Mouse (Mus musculus) megakaryocyte progenitor cell, adult 5-6 weeks (primary cell): Measurements from ENCODE around the gene Fam126a. TPM values are rescaled to one million over a fixed set of nuclear protein-coding genes. Genes with fewer than 3 reads are reported as not detected.
"Not testable (repeated sequence)": the region's sequence is repeated elsewhere in the genome, so short reads cannot be mapped to it uniquely, and the experiment has no call there.

Source experiments
- ATAC-seq: replicated peaks from 2 replicates; pipeline ENCODE4 v1.8.0; 2016; ENCODE audit warnings: mild to moderate bottlenecking, moderate TSS enrichment, inconsistent platforms; ENCODE audit not compliant: poor library complexity
- total RNA-seq, 2 experiments: library from RNA; stranded (forward) in 1 of 2; stranded (reverse) in 1 of 2; fragments of 157-497, 149-512 nt in 1 of 2; fragments of 200-1000 nt in 1 of 2; gene quantifications; 2 replicates each; pipeline versions ENCODE4 v1.2.3 to v1.2.4; 2015 to 2017

Gene Fam126a
- total RNA-seq, 2 experiments from 2014 or later = 12.3 to 16.8 TPM

- ATAC-seq = no peak
Measured at GRCm38 (mm10) chr5:23909256-23909655, 121.2 kb downstream of the Fam126a start.

DNA sequence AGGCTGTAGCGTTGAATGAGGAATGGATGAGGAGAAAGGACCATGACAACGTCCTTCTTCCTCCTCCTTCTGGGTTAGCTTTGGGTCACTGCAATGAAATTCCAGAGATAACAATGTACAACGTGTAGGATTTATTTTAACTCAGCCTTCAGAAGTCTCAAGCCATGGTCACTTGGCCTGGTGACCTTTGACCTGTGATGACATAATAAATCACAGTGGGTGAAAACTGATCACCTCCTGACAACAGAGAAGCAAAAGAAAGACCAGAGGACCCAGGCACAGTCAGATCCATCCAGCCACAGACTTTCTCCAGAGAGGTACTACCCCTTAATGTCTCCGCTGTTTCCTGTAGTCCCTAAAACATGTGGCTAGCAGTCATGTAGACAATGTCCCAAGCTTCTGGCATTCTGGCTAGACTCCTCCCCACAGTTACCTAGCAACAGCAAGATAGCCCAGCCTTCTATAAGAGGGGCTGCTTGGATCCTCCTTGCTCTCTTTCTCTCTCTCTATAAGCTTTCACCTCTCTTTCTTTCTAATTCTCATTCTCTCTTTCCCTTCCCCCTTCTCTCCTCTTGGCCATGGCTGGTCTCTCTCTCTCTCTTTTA is 121.9 kb downstream of the Fam126a start:
- ATAC-seq = no peak

- ATAC-seq = no peak
Measured at GRCm38 (mm10) chr5:23902221-23902620, 128.3 kb downstream of the Fam126a start.

DNA sequence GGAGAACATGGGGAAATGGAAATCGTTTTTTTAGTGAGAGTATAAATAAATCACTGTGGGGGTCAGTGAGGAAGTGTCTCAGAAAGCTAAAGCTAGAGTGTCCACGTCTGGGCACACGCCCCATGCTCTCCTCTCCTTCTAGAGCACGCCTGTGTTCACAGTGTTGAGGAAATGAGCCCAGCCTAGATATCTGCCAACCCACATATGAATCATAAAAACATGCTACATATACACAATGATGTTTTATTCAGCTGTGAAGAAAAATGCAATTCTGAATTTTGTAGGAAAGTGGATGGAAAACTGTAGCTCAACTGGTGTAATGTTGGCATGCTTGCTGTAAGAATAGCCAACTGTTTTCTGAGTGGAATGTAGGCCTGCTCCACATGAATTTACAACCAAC is 130.3 kb downstream of the Fam126a start:
- ATAC-seq = no peak

DNA sequence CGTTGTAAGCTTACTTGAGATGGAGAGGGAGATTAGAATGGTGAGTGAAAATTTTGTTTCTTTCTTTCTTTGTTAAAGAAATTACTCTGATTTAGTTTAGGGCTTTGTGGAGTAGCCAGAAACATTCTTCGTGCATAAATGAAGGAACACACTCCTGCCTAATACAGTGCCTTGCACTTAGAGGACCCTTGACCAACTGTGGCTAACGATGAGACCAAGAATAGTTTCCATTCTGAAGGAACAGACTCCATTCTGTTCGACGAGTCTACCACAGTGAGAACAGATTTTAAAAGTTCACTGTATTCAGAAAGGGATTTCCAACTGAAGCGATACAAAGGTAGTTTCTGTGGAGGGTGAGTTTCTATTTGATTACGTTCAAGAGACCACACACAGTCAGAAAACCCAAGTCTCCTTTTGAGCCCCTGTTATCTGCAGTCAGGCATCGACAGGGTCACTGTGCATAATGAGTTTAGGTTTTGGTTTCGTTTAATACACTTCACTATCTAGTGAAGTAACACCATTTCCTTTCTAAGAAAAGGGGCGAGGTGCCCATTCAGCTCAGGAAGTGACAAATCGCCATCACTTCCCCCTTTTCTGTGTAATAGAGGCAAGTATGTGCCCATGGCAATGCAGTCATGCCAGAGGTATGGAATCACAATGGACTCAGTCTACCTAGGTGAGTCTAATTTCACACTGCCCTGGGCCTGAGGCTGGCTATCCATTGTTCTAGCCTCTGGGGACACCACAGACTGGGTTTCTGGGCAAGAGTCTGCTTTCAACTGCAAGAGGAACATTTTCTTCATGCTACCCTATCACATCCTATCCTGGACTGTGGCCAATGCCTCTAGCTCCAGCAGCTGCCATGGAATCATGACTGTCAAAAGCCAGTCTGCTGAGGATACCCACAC is 136.4 kb downstream of the Fam126a start:
- ATAC-seq = peak; percentile 90

DNA sequence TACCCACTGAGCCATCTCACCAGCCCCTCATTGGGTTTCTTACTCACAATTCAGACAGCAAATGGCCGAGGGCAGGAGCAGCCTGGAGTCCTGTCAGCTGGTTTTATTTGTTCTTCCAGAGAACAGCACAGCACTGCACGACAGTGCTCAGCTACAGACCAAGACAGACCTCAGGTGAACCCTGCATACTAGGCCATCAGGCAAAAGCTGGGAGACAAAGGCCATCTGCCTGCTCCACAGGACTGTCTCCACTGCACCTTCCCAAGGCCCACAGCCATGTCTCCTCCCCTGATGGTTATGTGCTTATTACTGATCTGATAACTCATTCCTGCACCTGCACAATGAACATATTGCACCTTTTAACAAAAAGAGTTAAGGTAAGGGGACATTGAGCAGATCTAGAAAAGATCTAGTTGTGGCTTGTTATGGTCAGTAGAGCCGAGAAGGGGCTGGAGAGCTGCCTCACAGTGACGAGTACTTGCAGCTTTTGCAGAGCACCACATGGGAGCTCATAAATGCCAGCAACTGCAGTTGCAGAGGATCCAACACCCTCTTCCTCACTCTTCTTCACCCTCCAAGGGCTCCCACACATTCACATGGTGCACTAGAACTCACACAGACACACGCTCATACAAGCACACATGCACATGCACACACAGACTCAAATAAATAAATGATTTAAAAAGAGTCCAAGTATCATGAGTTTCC is 137.2 kb downstream of the Fam126a start:
- no peak for ATAC-seq

DNA sequence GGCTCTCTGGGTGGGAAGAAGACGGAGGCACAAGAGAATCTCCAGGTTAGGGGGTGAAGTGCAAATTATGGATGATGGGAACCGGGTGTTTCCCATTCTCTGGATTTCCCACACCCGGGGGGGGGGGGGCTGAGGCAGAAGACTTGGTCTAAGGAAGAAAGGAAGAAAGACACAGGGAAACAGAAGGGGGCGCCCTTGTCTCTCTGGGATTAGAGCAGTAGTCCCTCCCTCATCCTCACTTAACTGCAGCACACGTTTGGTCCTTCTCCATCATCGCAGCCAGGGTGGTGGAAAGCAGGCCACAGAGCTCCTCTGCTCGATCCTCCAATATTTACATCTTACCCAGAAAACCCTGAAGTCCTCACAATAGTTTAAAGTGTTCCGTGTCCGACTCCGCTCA is 139.8 kb downstream of the Fam126a start:
- peak; percentile 66 for ATAC-seq

DNA sequence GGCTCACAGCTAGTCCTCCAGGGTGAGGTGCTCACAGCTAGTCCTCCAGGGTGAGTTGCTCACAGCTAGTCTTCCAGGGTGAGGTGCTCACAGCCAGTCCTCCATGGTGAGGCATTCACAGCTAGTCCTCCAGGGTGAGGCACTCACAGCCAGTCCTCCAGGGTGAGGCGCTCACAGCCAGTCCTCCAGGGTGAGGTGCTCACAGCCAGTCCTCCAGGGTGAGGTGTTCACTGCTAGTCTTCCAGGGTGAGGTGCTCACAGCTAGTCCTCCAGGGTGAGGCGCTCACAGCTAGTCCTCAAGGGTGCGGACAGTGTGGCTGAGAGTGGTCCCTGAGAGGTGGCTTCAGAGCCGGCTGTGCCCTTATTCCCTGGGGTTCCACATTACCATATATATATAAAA is 141.0 kb downstream of the Fam126a start:
- 0 out of 2 replicates have a peak, but pooled peaks have one; percentile 10 for ATAC-seq

GRCm38 (mm10) chr5:23887111-23887510 is 143.4 kb downstream of the Fam126a start:
- no peak for ATAC-seq

GRCm38 (mm10) chr5:23874457-23874856 is 156.0 kb downstream of the Fam126a start:
- peak; percentile 86 for ATAC-seq

DNA sequence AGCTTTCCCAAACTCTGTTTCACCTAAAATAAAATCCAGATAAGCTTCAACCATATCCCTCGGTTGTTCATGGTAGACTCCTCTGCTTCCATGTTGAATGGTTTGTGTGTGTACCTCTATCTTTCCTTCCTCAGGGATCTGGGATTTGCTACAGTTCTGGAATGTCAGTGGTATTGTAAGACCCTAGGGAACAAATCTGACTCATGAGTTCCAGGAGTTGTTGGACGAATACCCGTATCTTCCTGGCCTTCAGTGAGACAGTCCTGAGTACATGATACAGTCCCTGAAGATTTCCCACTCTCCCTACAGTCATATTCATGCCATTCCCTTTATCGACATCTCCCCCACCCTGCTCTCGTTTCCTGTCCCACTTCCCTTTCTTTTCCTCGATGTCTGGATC is 157.9 kb downstream of the Fam126a start:
- no peak for ATAC-seq

DNA sequence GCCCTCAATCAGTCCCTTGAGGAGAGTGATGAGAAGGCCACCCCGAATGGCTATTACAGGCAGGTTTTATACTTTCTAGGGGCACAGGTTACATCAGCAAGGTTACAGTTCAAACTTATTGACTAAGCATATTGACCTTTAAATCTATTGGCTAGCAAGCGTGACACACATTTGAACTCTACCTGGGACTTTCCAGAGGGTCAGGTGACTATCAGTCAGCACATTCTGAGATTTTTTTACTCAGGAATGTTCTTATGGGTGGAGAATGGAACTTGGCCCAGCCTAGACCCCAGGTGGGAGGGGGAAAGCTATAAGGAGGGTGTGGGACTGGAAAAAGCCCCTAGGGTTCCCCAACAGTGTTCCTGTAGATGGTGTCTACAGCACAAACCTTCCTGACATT is 159.2 kb downstream of the Fam126a start:
- ATAC-seq = not testable (repeated sequence)

DNA sequence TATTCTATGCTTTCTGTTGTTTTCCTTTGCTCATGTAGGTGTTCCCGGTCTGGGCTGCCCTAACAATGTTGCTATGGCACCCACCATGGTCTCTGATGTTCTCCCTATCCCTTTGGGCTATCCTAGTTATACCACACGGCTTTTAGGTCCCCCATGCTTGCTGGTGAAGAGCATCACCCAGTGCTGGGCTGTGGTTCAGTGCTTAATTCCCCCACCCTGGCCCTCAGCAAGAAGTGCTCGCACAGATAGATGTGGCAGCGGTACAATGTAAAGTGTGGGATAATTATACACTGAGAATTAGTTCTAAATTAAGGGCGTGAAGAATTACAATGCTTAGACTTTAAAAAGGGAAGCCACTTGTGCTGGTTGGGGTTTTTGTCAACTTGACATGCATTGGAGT is 164.5 kb downstream of the Fam126a start:
- no peak for ATAC-seq

Other genes starting within 250 kb of the Fam126a start
- 40.3 and 42.9 TPM in 2 replicates for gene Pus7, start 247.0 kb downstream of the Fam126a start, total RNA-seq (2015)
- 45.5 and 60.3 TPM in 2 replicates for gene Pus7, start 247.0 kb downstream of the Fam126a start, total RNA-seq (2017)
- gene Rint1, start 243.0 kb downstream of the Fam126a start, total RNA-seq (2015) = 18.9 and 20.8 TPM in 2 replicates
- 27.5 and 28.0 TPM in 2 replicates for gene Rint1, start 243.0 kb downstream of the Fam126a start, total RNA-seq (2017)
- gene Tomm7, start 186.5 kb downstream of the Fam126a start, total RNA-seq (2015) = 81.3 and 98.8 TPM in 2 replicates
- gene Tomm7, start 186.5 kb downstream of the Fam126a start, total RNA-seq (2017) = 288 and 310 TPM in 2 replicates
- 22.2 and 23.3 TPM in 2 replicates for gene Klhl7, start 69.9 kb upstream of the Fam126a start, total RNA-seq (2015)
- gene Klhl7, start 69.9 kb upstream of the Fam126a start, total RNA-seq (2017) = 17.0 and 18.4 TPM in 2 replicates
- 13.2 and 16.1 TPM in 2 replicates for gene Nupl2, start 134.3 kb upstream of the Fam126a start, total RNA-seq (2015)
- gene Nupl2, start 134.3 kb upstream of the Fam126a start, total RNA-seq (2017) = 5.7 and 10.1 TPM in 2 replicates